Mouse (Mus musculus) lung, adult 2 months (tissue): ENCODE measurements around the gene Rabep2.

Experiments used
- CTCF ChIP-seq: fragments of 200-500 bp; IDR thresholded peaks from 2 replicates; pipeline ENCODE4 v1.5.1; 2011; ENCODE audit warnings: mild to moderate bottlenecking, low read length, control low read depth; ENCODE audit not compliant: insufficient read depth
- POLR2A ChIP-seq: fragments of 200-500 bp; IDR thresholded peaks from 2 replicates; pipeline ENCODE4 v1.6.1; 2011; ENCODE audit warnings: low read depth, mild to moderate bottlenecking, control low read depth, low read length, borderline replicate concordance; ENCODE audit errors: extremely low read depth

DNA sequence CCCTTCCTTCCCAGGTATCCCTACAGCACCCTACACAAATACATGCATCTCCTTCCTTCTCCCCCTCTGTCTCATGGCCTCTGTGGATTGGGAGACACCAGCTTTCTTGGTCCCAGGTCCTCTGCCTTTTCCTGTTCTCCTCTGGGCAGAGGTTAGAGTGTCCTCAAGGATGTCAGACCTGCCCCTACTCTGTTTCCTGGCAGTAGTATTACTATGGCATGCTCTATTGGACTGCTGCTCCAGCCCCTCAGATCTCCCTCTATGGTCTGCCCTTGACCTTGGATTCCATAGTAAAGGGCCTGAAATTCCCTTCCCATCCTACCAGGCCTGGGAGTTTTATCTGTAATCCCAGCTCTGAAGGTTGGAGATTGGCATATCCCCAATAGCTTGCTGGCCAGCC is 1.6 kb downstream of the Rabep2 start:
- TF ChIP-seq POLR2A (no peak), CTCF (no peak)
